Mouse (Mus musculus): ENCODE measurements around the gene Synrg. TPM values are rescaled to one million over a fixed set of nuclear protein-coding genes. Genes with fewer than 3 reads are reported as not detected.

Synrg gene
- total and polyA plus RNA-seq, 3 experiments, result 9.5 to 25.2 (median 15.8) TPM

DNA sequence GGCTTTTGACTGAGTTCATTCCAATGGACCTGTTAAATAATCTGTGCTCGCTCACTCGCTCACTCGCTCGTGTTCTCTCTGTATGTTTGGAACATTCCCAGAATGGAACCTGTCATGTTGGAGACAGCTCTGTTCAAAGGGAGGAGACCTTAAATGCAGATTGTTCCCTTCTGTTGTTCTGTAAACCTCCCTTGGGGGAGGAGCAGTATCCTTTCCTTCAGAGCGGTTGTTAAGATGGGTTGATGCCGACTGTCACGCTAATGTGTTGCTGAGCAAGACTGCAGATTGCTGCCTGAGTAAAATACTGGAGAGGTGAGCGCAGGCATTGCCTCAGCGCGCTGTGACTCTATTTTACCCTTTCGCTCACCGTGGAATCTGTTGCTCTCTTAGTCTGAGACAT is 46.8 kb downstream of the Synrg start:
- in situ Hi-C loops (cut with MboI; ENCODE audit: low pct_ligation_motif_present, low pct_unique_long_range_greater_than_20kb, low sequenced_read_pairs), result no loop called here
- no peaks in the 10 kb centered on the region; the same call in 1 of the 2 replicates for H3K79me2 ChIP-seq (replicated peaks; ENCODE audit: control insufficient read depth, extremely low read depth, insufficient read depth, poor library complexity, severe bottlenecking)
- no peak overlapping the region for H3K4me2 ChIP-seq (ENCODE audit: insufficient read depth, low read depth, poor library complexity, severe bottlenecking)
- H3K4me1 ChIP-seq (ENCODE audit: control insufficient read depth in 1 of 2, insufficient read depth in 2 of 2), result peaks cover 2 to 18% of the 10 kb centered on the region in 2 experiments; a peak in 2 of 4 replicates
- dilution Hi-C loops (cut with MboI; ENCODE audit: extremely low pct_ligation_motif_present, extremely low pct_unique_long_range_greater_than_20kb, low sequenced_read_pairs), result no loop called here
- no peak overlapping the region for H3K27ac ChIP-seq (ENCODE audit: insufficient read depth, low read depth)
- no peak overlapping the region for H3K4me3 ChIP-seq (replicated peaks in 1 of 3; ENCODE audit: low read depth in 2 of 3, low read length in 2 of 3, poor library complexity in 1 of 3)
- H3K27me3 ChIP-seq (replicated peaks), result no peaks in the 10 kb centered on the region
- peaks cover 36 to 66% of the 10 kb centered on the region in 2 experiments for H3K36me3 ChIP-seq (replicated peaks in 1 of 2; ENCODE audit: control insufficient read depth in 1 of 2, insufficient read depth in 1 of 2, low read length in 1 of 2)
- no peak for DNase-seq (ENCODE audit: extremely low read depth)
- no peak overlapping the region for H3K9ac ChIP-seq (ENCODE audit: insufficient read depth, low read depth)
- TF ChIP-seq HCFC1 (IDR thresholded peaks at IDR 0.05; ENCODE audit: low read depth, low read length) (no peak), PAX5 (IDR thresholded peaks at IDR 0.05; ENCODE audit: low read length) (no peak), MXI1 (IDR thresholded peaks at IDR 0.05; ENCODE audit: low read depth, low read length) (no peak), ELF1 (IDR thresholded peaks at IDR 0.05; ENCODE audit: low read depth, low read length) (no peak), CTCF (conservative IDR thresholded peaks at IDR 0.05 in 1 of 2, IDR thresholded peaks at IDR 0.05 in 1 of 2; ENCODE audit: low read depth in 2 of 2, low read length in 2 of 2) (no peak), KAT2A (IDR thresholded peaks at IDR 0.05; ENCODE audit: insufficient replicate concordance, low read length) (no peak), CHD1 (IDR thresholded peaks at IDR 0.05; ENCODE audit: low read depth, low read length) (no peak), ETS1 (conservative IDR thresholded peaks at IDR 0.05; ENCODE audit: low read depth, low read length) (no peak), ZNF384 (IDR thresholded peaks at IDR 0.05; ENCODE audit: low read depth, low read length) (no peak), IRF4 (IDR thresholded peaks at IDR 0.05; ENCODE audit: low read depth, low read length) (no peak), MEF2A (IDR thresholded peaks at IDR 0.05; ENCODE audit: borderline replicate concordance, low read depth, low read length) (no peak), ZKSCAN1 (IDR thresholded peaks at IDR 0.05; ENCODE audit: borderline replicate concordance, low read depth, low read length) (no peak), GABPA (IDR thresholded peaks at IDR 0.05; ENCODE audit: insufficient replicate concordance, low read depth, low read length) (no peak), SIN3A (IDR thresholded peaks at IDR 0.05; ENCODE audit: low read length) (no peak), UBTF (IDR thresholded peaks at IDR 0.05; ENCODE audit: low read depth, low read length) (no peak), JUN (IDR thresholded peaks at IDR 0.05; ENCODE audit: insufficient read depth, low read depth, low read length) (no peak)
- H3K9me3 ChIP-seq (replicated peaks; ENCODE audit: low read length), result no peaks in the 10 kb centered on the region

DNA sequence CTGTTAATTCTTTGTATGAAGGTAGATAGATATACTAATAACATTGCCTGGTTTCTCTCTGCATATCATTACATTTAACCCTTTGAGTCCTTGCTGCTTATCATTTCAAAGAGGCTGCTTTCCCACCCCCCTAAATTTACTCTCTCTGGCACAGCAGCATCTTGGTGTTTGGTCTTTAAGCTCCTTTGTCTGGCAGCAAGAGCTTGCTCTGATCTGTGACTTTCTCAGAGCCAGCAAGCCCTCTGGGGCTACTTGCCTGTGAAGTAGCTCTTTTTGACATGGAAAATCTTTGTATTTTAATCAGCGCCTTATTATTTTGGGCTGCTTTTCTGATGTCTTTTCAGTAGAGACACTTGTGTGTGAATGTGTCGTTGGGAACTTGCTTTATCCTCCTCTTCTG is 47.3 kb downstream of the Synrg start:
- no peaks in the 10 kb centered on the region; the same call in 1 of the 2 replicates for H3K79me2 ChIP-seq (replicated peaks; ENCODE audit: control insufficient read depth, extremely low read depth, insufficient read depth, poor library complexity, severe bottlenecking)
- DNase-seq (ENCODE audit: extremely low read depth), result no peak
- H3K4me3 ChIP-seq (replicated peaks in 1 of 3; ENCODE audit: low read depth in 2 of 3, low read length in 2 of 3, poor library complexity in 1 of 3), result no peak overlapping the region
- H3K27me3 ChIP-seq (replicated peaks), result no peaks in the 10 kb centered on the region
- H3K9me3 ChIP-seq (replicated peaks; ENCODE audit: low read length), result no peaks in the 10 kb centered on the region
- H3K4me2 ChIP-seq (ENCODE audit: insufficient read depth, low read depth, poor library complexity, severe bottlenecking), result no peak overlapping the region
- in situ Hi-C loops (cut with MboI; ENCODE audit: low pct_ligation_motif_present, low pct_unique_long_range_greater_than_20kb, low sequenced_read_pairs), result no loop called here
- H3K9ac ChIP-seq (ENCODE audit: insufficient read depth, low read depth), result no peak overlapping the region
- peaks cover 36 to 62% of the 10 kb centered on the region in 2 experiments for H3K36me3 ChIP-seq (replicated peaks in 1 of 2; ENCODE audit: control insufficient read depth in 1 of 2, insufficient read depth in 1 of 2, low read length in 1 of 2)
- H3K27ac ChIP-seq (ENCODE audit: insufficient read depth, low read depth), result no peak overlapping the region
- TF ChIP-seq USF2 (conservative IDR thresholded peaks at IDR 0.05; ENCODE audit: low read depth, low read length) (no peak), TCF12 (IDR thresholded peaks at IDR 0.05; ENCODE audit: low read depth, low read length) (no peak), NRF1 (IDR thresholded peaks at IDR 0.05; ENCODE audit: low read depth, low read length) (no peak), ELF1 (IDR thresholded peaks at IDR 0.05; ENCODE audit: low read depth, low read length) (no peak), RAD21 (IDR thresholded peaks at IDR 0.05; ENCODE audit: low read depth, low read length) (no peak), CHD1 (IDR thresholded peaks at IDR 0.05; ENCODE audit: low read depth, low read length) (no peak), SIN3A (IDR thresholded peaks at IDR 0.05; ENCODE audit: low read length) (no peak), E2F4 (IDR thresholded peaks at IDR 0.05; ENCODE audit: insufficient replicate concordance, low read depth, low read length) (no peak), NELFE (IDR thresholded peaks at IDR 0.05; ENCODE audit: low read depth, low read length) (no peak), RCOR1 (conservative IDR thresholded peaks at IDR 0.05; ENCODE audit: low read depth, low read length) (no peak), PAX5 (IDR thresholded peaks at IDR 0.05; ENCODE audit: low read length) (no peak), GABPA (IDR thresholded peaks at IDR 0.05; ENCODE audit: insufficient replicate concordance, low read depth, low read length) (no peak), UBTF (IDR thresholded peaks at IDR 0.05; ENCODE audit: low read depth, low read length) (no peak), IRF4 (IDR thresholded peaks at IDR 0.05; ENCODE audit: low read depth, low read length) (no peak), JUN (IDR thresholded peaks at IDR 0.05; ENCODE audit: insufficient read depth, low read depth, low read length) (no peak), TBP (conservative IDR thresholded peaks at IDR 0.05; ENCODE audit: low read depth, low read length) (no peak), MAX (IDR thresholded peaks at IDR 0.05; ENCODE audit: low read length) (no peak), ZNF384 (IDR thresholded peaks at IDR 0.05; ENCODE audit: low read depth, low read length) (no peak), ETS1 (conservative IDR thresholded peaks at IDR 0.05; ENCODE audit: low read depth, low read length) (no peak)
- dilution Hi-C loops (cut with MboI; ENCODE audit: extremely low pct_ligation_motif_present, extremely low pct_unique_long_range_greater_than_20kb, low sequenced_read_pairs), result no loop called here
- H3K4me1 ChIP-seq (ENCODE audit: control insufficient read depth in 1 of 2, insufficient read depth in 2 of 2), result peaks cover 2 to 18% of the 10 kb centered on the region in 2 experiments; a peak in 2 of 4 replicates

Measured in CH12.LX (cell line).